Mouse (Mus musculus) liver, embryonic 12.5 days (tissue): ENCODE results near the gene Hist1h2bg. TPM values are rescaled to one million over a fixed set of nuclear protein-coding genes. Genes with fewer than 3 reads are reported as not detected.
"Not testable (repeated sequence)": the region's sequence is repeated elsewhere in the genome, so short reads cannot be mapped to it uniquely, and the experiment has no call there.

ENCODE experiments used
- ATAC-seq: fragments of 200-750 bp; cut with Nextera tagmentation; 2 replicates; pipeline ENCODE4 v1.8.0; 2017; ENCODE audit warnings: moderate number of reproducible peaks, mild to moderate bottlenecking, moderate library complexity
- H3K27ac ChIP-seq: fragments of 300-500 bp; sonication (generic); 2 replicates; pipeline ENCODE4 v1.5.1; 2016; ENCODE audit warnings: mild to moderate bottlenecking
- H3K27me3 ChIP-seq: fragments of 300-500 bp; sonication (generic); replicated peaks from 2 replicates; pipeline ENCODE4 v1.6.1; 2016; ENCODE audit warnings: mild to moderate bottlenecking, moderate library complexity
- H3K36me3 ChIP-seq: fragments of 300-500 bp; sonication (generic); 2 replicates; pipeline ENCODE4 v1.6.1; 2016; ENCODE audit warnings: mild to moderate bottlenecking, moderate library complexity
- H3K4me1 ChIP-seq: fragments of 300-500 bp; sonication (generic); 2 replicates; pipeline ENCODE4 v1.6.1; 2016
- H3K4me2 ChIP-seq: fragments of 300-500 bp; sonication (generic); 2 replicates; pipeline ENCODE4 v1.6.1; 2016; ENCODE audit warnings: mild to moderate bottlenecking, moderate library complexity
- H3K4me3 ChIP-seq: fragments of 300-500 bp; sonication (generic); 2 replicates; pipeline ENCODE4 v1.5.1; 2016; ENCODE audit warnings: mild to moderate bottlenecking, moderate library complexity
- H3K9ac ChIP-seq: fragments of 300-500 bp; sonication (generic); 2 replicates; pipeline ENCODE4 v1.6.1; 2016; ENCODE audit warnings: mild to moderate bottlenecking, moderate library complexity
- H3K9me3 ChIP-seq: fragments of 300-500 bp; sonication (generic); replicated peaks from 2 replicates; pipeline ENCODE4 v1.6.1; 2016; ENCODE audit warnings: mild to moderate bottlenecking, moderate library complexity
- WGBS: fragments of 180-500 bp; shearing (Covaris S2); methylation state at CpG from one replicate; pipeline ENCODE4 v1.1.7; 2016; ENCODE audit not compliant: insufficient replicate concordance; 5-methylcytosine and 5-hydroxymethylcytosine counted together
- polyA plus RNA-seq: library from polyadenylated mRNA; unstranded; fragments of >200 nt; fragmentation: Nextera tagmentation; extraction: Ambion mirVana; gene quantifications from 2 replicates; pipeline ENCODE4 v1.2.1, GENCODE M21; 2016

Hist1h2bg gene
- polyA plus RNA-seq, 1 experiment from 2014 or later: 14.4 TPM

DNA sequence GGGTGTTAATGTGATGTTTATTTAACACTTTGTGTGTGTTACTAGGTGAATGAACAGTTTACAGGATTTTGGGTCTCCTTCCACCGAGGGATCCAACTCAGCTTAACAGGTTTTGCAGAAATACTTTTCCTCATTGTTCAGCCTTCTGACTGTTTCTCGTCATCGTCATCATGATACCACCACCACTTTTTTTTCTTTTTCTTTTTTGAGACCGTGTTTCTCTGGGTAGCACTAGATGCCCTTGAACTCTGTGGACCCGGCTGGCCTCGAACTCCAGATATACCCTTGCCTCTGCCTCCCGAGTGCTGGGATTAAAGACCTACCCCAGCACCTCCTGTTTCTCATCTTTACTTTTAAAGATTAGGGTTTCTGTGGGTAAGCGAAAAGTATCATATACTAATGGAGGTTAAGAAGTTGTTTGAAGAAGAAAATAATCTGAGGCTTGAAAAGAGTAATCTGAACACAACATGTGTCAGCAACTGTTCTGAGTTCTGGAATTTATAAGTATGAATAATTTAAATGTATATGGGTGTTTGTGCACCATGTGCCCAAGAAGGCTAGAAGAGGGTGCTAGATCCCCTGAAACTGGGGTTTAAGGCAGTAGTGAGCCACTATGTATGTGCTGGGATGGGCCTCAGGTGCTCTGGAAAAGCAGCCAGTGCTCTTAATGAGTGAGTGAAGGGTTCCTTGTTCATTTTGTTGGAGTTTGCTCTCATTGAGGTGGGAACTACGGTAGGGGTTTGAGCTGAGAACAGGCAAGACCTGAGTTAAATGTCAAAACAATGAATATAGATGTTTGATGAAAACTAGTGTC, 38.7 kb upstream of the Hist1h2bg start:
- H3K4me1 ChIP-seq: peaks cover 39% of the 10 kb centered on the region
- H3K27me3 ChIP-seq: no peaks in the 10 kb centered on the region
- H3K9ac ChIP-seq: peak overlapping the region; percentile 86
- peak overlapping the region; percentile 76 for H3K4me2 ChIP-seq
- no peaks in the 10 kb centered on the region for H3K9me3 ChIP-seq
- H3K4me3 ChIP-seq: peak overlapping the region; percentile 65
- H3K36me3 ChIP-seq: no peaks in the 10 kb centered on the region
- H3K27ac ChIP-seq: peak overlapping the region; percentile 100
- ATAC-seq: no peak
- WGBS: 14% methylated on average over 9 of the region's 9 CpGs

DNA sequence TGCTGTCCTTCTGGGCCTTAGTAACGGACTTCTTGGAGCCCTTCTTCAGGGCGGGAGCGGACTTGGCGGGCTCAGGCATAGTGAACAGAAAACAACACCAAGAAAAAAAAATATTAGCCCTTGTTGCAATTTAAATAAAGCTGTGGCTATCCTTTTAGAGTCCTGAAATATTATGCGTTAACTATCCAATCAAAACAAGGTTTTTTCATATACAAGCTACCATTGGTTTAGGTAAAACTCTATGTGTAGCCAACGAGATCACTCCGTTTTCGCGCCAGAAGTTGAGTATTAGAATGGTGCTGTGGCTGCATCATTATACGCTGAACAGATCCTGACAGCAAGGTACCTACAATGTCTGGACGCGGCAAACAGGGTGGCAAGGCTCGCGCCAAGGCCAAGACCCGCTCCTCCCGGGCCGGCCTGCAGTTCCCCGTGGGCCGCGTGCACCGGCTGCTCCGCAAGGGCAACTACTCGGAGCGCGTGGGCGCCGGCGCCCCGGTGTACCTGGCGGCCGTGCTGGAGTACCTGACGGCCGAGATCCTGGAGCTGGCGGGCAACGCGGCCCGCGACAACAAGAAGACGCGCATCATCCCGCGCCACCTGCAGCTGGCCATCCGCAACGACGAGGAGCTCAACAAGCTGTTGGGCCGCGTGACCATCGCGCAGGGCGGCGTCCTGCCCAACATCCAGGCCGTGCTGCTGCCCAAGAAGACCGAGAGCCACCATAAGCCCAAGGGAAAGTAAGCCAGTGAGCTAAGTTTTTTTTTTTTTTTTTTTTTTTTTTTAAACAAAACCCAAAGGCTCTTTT, 37.4 kb upstream of the Hist1h2bg start, which contains the start of gene Hist1h2af:
Gene Hist1h2af, plus strand, starts transcription at position 347 of the 808 bp plus-strand sequence.
- not testable (repeated sequence) for H3K36me3 ChIP-seq, H3K27me3 ChIP-seq, H3K9me3 ChIP-seq
- ATAC-seq: peak; percentile 58
- Histone ChIP-seq H3K9ac (peak within 1 kb of the TSS; percentile 86), H3K4me3 (peak within 1 kb of the TSS; percentile 65), H3K27ac (peak within 1 kb of the TSS; percentile 100), H3K4me2 (peak within 1 kb of the TSS; percentile 76), H3K4me1 (peaks cover 50% of the 10 kb centered on the region)
- WGBS: under 1% methylated on average over 29 of the region's 53 CpGs

DNA sequence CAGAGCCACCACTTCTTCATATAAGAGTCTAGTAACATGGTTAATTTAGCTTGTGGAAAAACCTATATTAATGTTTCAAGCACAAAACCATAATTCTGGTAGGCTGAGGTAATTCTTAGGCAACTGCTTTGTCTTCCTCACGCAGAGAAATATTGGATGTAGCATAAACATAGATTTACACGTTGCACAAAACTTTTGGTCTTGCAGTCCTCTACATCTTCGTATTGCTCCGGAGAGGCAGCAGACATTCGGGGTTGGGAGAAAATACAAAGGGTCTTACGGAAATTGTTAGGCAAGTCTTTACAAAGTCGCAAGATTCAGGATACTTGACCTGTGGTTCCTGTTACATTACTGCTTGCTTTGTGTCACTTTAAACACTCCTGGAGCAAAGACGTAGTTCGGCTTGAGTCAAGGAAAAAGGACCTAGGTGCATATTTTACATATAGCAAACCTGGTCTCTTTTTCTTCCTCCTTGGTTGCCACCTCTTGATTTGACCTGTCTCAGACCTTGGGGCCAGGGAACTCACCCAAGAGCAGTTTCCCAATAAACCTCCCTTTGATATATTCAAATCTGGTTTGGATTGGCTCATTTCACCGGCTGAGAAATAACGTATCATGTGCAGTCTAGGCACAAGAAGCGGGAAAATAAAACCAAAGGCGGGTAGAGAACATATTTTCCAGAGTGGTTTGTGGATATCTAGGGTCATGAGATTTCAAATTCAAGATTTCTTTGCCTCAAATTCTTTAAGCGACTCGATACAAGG, 36.6 kb upstream of the Hist1h2bg start:
- H3K4me2 ChIP-seq: peak overlapping the region; percentile 76
- peak overlapping the region; percentile 65 for H3K4me3 ChIP-seq
- no peaks in the 10 kb centered on the region for H3K27me3 ChIP-seq
- peak overlapping the region; percentile 100 for H3K27ac ChIP-seq
- under 1% methylated on average over 15 of the region's 15 CpGs for WGBS
- no peaks in the 10 kb centered on the region for H3K36me3 ChIP-seq
- H3K9me3 ChIP-seq: no peaks in the 10 kb centered on the region
- H3K9ac ChIP-seq: peak overlapping the region; percentile 86
- H3K4me1 ChIP-seq: peaks cover 45% of the 10 kb centered on the region
- ATAC-seq: peak; percentile 33

DNA sequence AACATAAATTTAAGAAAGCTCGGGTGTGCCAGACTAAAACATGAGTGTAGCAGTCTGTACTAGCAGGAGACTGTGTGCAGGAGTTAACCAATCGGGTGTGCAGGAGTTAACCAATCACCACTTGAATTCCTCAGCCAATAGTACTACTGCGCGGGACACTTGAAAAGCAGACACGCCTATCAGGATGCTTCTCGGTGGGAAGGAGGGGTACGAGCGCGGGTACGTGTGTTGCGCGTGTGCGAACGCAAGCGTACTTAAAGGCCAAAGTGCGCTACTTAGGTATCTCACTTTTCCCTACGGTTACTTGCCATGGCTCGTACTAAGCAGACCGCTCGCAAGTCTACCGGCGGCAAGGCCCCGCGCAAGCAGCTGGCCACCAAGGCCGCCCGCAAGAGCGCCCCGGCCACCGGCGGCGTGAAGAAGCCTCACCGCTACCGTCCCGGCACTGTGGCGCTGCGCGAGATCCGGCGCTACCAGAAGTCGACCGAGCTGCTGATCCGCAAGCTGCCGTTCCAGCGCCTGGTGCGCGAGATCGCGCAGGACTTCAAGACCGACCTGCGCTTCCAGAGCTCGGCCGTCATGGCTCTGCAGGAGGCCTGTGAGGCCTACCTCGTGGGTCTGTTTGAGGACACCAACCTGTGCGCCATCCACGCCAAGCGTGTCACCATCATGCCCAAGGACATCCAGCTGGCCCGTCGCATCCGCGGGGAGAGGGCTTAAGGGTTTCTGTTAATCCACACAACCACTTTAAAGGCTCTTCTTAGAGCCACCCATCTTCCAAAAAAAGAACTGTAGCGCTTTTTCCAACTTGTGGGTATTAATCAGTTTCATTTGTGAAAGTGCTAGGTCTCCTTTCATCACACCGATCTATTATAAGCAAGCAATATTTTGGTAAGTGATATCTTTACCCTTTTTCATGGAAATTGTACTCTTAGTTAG, 35.8 kb upstream of the Hist1h2bg start, which contains the start of gene Hist1h3g:
Gene Hist1h3g, plus strand, starts transcription at position 286 of the 939 bp plus-strand sequence.
- H3K4me2 ChIP-seq: peak within 1 kb of the TSS; percentile 76
- peak within 1 kb of the TSS; percentile 100 for H3K27ac ChIP-seq
- ATAC-seq: peak; percentile 86
- H3K9me3 ChIP-seq, H3K36me3 ChIP-seq, H3K27me3 ChIP-seq: not testable (repeated sequence)
- peaks cover 44% of the 10 kb centered on the region for H3K4me1 ChIP-seq
- WGBS: under 1% methylated on average over 53 of the region's 62 CpGs
- peak within 1 kb of the TSS; percentile 65 for H3K4me3 ChIP-seq
- peak within 1 kb of the TSS; percentile 86 for H3K9ac ChIP-seq

DNA sequence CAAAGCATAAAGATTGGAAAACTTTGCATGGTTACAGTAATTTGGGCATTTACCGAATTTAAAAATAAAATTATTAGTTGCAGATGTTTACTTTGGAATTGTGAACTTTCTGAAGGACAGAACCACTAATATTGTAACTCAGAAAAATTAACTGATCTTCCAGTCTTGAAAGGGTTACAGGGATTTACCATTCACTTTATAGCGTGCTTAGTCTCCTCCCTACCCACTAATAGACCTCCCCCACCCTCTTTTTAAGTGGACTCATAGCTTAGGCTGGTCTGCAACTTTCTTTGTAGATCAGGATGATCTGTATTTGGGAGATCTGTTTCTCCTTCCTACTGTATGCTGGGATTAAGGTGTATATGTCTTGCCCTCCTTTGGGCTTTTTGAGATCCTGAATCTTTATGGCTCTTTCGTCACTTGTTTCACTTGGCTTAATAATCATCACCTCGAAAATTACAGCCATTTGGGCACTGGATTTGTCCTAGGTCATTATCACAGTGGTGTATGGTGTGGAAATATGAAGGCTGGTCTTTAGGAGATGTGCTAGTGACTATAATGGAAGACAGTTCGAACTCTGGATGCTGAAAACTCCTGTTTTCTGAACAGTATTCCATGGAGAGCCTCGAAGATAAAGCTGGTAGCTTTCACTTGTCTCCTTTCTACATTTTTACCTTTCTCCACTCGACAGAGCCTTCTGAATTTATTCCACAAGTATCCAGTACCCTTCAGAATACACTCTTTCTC, 34.9 kb upstream of the Hist1h2bg start:
- Histone ChIP-seq H3K27me3 (no peaks in the 10 kb centered on the region), H3K36me3 (no peaks in the 10 kb centered on the region), H3K4me2 (peak overlapping the region; percentile 76), H3K4me1 (peaks cover 49% of the 10 kb centered on the region), H3K9me3 (no peaks in the 10 kb centered on the region), H3K27ac (peak overlapping the region; percentile 100), H3K9ac (peak overlapping the region; percentile 86), H3K4me3 (peak overlapping the region; percentile 65)
- no peak for ATAC-seq
- WGBS: 14% methylated on average over 7 of the region's 7 CpGs

DNA sequence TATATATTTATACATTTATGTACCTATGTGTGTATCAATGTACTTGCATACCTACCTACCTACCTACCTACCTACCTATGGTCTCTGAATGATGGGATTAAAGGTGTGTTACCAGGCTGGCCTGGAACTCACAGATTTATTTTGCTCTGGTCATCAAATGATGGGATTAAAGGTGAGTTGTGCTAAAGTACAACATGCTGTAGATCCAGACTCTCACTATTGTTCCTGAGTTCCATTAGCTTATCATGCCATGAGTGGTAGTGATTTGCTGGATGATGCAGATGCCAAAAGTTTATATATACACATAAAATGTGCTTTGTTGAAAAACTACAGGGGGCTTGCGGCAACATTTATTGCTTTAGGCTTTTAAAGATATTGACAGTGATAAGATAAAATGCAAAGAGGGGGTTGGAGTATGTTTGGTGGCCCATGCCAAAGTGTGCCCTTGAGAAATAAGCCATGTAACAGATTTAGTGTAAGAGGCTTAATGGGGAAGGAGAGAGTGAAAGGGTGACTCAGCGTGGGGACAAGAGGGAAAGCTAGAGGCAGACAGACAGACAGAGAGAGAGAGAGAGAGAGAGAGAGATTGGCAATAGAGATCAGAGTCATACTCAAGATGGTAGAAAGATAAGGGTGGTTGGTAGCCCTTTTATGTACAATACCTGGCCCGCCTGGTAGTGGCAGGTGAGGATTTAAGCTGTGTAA, 34.0 kb upstream of the Hist1h2bg start:
- H3K27ac ChIP-seq: peak overlapping the region; percentile 100
- ATAC-seq: no peak
- H3K27me3 ChIP-seq: no peaks in the 10 kb centered on the region
- H3K9me3 ChIP-seq: no peaks in the 10 kb centered on the region
- H3K4me1 ChIP-seq: peaks cover 48% of the 10 kb centered on the region
- 73% methylated on average over 3 of the region's 3 CpGs for WGBS
- peak overlapping the region; percentile 65 for H3K4me3 ChIP-seq
- peak overlapping the region; percentile 86 for H3K9ac ChIP-seq
- H3K4me2 ChIP-seq: peak overlapping the region; percentile 76
- H3K36me3 ChIP-seq: no peaks in the 10 kb centered on the region

DNA sequence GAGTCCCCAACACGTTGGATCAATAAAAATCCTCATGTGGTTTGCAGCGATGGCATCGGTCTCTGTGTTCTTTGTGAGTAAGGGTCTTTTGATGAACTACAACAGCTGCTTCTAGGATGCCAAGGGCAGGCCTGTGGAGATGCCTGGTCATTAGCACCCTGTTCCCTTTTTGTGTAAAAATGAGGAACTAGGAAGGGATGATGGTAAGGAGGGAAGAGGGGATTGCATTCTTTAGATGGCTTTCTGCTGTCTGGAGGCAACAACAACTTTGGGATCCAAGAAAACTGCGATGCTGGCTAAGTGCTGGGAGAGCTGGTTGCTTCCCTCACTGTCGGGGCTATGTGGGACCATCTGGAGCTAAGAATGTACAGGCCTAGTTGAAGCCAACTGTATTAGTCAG, 32.9 kb upstream of the Hist1h2bg start:
- Histone ChIP-seq H3K9me3 (no peaks in the 10 kb centered on the region), H3K36me3 (no peaks in the 10 kb centered on the region), H3K4me3 (peak overlapping the region; percentile 1; the same call in 1 of the 2 replicates), H3K4me1 (peaks cover 37% of the 10 kb centered on the region), H3K27me3 (no peaks in the 10 kb centered on the region), H3K4me2 (peak overlapping the region; percentile 76), H3K27ac (peak overlapping the region; percentile 100), H3K9ac (peak overlapping the region; percentile 86)
- ATAC-seq: no peak
- WGBS: 73% methylated on average over 5 of the region's 5 CpGs

DNA sequence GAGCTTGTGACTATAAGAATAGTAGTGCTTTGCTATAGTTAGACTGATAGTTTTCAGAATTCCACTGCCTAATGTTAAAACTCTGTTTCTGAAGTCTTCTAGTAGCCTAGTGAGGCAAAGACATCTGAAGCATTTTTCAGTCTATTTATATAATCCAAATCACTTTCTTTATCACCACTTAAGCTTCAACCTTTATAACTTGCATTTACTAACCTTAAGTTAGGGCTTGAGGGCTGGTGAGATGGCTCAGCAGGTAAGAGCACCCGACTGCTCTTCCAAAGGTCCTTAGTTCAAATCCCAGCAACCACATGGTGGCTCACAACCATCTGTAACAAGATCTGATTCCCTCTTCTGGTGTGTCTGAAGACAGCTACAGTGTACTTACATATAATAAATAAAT, 31.4 kb upstream of the Hist1h2bg start:
- not testable (repeated sequence) for H3K9me3 ChIP-seq, H3K4me2 ChIP-seq, H3K36me3 ChIP-seq, H3K9ac ChIP-seq, ATAC-seq, H3K4me3 ChIP-seq, H3K27me3 ChIP-seq
- 81% methylated on average over 1 of the region's 1 CpGs for WGBS
- Histone ChIP-seq H3K27ac (peak overlapping the region; percentile 100; the same call in 1 of the 2 replicates), H3K4me1 (peaks cover 35% of the 10 kb centered on the region)

DNA sequence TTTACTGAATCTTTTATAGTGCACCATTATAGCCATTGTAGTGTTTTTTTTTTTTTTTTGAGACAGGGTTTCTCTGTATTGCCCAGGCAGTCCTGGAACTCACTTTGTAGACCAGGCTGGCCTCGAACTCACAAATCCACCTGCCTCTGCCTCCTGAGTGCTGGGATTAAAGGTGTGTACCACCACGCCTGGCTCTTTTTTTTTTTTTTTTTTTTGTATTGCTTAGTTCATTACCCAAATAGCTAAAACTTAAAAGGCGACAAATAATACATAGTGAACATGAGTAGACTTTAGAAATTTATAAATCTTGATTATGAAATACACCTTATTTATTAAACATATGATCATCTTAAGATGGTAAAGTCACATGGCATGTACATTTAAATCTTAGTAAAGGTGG, 29.7 kb upstream of the Hist1h2bg start:
- ATAC-seq: no peak
- no peaks in the 10 kb centered on the region for H3K36me3 ChIP-seq
- peak overlapping the region; percentile 76 for H3K4me2 ChIP-seq
- peak overlapping the region; percentile 84 for H3K9ac ChIP-seq
- H3K4me1 ChIP-seq: peaks cover 35% of the 10 kb centered on the region
- 56% methylated on average over 3 of the region's 3 CpGs for WGBS
- H3K4me3 ChIP-seq: peak overlapping the region; percentile 62
- H3K9me3 ChIP-seq: no peaks in the 10 kb centered on the region
- H3K27me3 ChIP-seq: no peaks in the 10 kb centered on the region
- peak overlapping the region; percentile 98 for H3K27ac ChIP-seq
